Mouse (Mus musculus) CD4-positive, CD25-positive, alpha-beta regulatory T cell, adult 4 months (primary cell): ENCODE results near the gene Eif4g1. TPM values are rescaled to one million over a fixed set of nuclear protein-coding genes. Genes with fewer than 3 reads are reported as not detected.
"Not testable (repeated sequence)": the region's sequence is repeated elsewhere in the genome, so short reads cannot be mapped to it uniquely, and the experiment has no call there.

ENCODE experiments used
- ATAC-seq: one replicate; pipeline ENCODE4 v1.8.0; 2017
- polyA plus RNA-seq, 2 experiments: library from polyadenylated mRNA; unstranded; fragments of 100-300 nt; shearing (Covaris generic); gene quantifications; one replicate each; pipeline ENCODE4 v1.2.1; 2017

Eif4g1 gene
- polyA plus RNA-seq: 10 to 100 TPM; 56.0 to 66.6 TPM

- not testable (repeated sequence) for ATAC-seq
These were observed at the start of gene Eif4g1 for GRCm38 (mm10) chr16:20668013-20668412. Gene Eif4g1, plus strand, starts transcription at chr16:20668313.

- ATAC-seq: no peak
These were observed 48.3 kb upstream of the Eif4g1 start for GRCm38 (mm10) chr16:20619541-20620398.

DNA sequence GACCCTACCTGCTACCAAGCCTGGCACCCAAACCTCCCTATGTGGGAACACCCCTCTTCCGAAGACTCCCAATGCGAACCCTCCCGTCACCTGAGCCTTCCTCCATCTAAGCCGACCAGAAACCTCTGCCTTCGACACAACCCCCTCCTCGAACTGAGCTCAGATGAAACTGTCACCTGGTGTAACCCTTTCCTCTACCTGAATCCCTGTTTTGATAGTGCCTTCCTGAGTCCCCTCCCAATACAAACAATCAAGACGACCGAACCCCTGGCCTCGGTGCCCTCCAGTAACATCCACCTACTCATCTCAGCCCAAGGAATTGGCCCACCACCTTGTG is 47.7 kb upstream of the Eif4g1 start:
- ATAC-seq: peak; percentile 4

GRCm38 (mm10) chr16:20620751-20621190 is 47.3 kb upstream of the Eif4g1 start:
- peak; percentile 7 for ATAC-seq

GRCm38 (mm10) chr16:20621191-20621990 is 46.7 kb upstream of the Eif4g1 start, which contains the start of gene Camk2n2:
Gene Camk2n2, minus strand, starts transcription at chr16:20621287.
- peak; percentile 55 for ATAC-seq

DNA sequence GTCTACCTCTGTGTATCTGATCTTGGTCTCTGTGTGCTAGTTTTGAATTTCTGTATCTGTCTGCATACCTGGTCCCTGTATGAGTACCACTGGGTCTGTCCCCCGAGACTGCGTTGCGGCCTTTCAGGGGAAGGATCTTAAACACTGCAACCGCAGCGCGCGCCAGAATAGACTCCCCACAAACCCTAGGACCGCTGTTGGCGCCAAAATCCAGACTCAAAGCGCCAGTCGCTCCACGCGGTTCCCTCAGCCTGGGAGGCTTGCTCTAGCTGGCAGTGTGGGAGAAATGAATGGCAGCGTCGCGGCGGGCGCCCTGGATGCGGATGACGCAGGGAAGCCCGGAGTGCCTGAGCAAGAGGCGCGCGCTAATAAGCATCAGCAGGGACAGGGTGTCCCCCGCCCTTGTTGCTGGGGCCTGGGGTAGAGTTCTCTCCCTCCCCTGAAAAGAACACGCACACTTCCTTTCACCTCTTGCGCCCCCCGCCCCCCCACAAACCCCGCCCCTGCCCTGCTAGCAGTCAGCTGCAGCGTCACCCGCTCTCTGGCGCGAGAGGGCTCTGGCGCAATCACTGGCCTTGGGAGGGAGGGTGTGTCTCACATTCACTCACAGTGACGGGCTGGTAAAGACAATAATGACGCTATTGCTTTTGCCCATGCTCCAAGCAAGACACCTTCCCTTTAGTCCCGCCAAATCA is 46.0 kb upstream of the Eif4g1 start:
- ATAC-seq: peak; percentile 28

GRCm38 (mm10) chr16:20623211-20623610 is 44.9 kb upstream of the Eif4g1 start:
- ATAC-seq: no peak

DNA sequence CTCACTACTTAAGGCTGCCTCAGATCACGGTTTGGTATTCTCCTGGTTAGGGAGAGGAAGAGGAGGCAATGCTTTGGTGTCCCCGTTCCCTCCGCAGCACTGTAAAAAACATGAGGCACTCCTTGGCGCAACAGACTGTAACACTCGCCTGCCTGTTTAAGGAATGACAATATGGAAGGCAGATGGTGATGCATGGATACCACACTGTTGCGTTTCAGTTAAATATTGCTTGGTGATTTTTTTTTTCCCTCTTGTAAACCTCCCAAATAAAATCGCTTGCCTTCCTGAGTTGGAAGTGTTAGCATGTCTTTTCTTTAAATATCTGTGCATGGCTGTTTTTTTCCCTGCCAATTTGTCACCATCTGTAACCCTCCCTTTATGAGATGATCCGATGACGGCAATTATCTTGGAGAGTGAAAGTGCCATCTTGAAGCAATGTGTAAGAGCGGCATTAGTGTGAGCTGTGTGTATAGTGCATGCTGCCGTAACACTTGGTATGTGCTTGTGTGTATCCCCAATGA is 39.2 kb upstream of the Eif4g1 start:
- ATAC-seq: no peak

DNA sequence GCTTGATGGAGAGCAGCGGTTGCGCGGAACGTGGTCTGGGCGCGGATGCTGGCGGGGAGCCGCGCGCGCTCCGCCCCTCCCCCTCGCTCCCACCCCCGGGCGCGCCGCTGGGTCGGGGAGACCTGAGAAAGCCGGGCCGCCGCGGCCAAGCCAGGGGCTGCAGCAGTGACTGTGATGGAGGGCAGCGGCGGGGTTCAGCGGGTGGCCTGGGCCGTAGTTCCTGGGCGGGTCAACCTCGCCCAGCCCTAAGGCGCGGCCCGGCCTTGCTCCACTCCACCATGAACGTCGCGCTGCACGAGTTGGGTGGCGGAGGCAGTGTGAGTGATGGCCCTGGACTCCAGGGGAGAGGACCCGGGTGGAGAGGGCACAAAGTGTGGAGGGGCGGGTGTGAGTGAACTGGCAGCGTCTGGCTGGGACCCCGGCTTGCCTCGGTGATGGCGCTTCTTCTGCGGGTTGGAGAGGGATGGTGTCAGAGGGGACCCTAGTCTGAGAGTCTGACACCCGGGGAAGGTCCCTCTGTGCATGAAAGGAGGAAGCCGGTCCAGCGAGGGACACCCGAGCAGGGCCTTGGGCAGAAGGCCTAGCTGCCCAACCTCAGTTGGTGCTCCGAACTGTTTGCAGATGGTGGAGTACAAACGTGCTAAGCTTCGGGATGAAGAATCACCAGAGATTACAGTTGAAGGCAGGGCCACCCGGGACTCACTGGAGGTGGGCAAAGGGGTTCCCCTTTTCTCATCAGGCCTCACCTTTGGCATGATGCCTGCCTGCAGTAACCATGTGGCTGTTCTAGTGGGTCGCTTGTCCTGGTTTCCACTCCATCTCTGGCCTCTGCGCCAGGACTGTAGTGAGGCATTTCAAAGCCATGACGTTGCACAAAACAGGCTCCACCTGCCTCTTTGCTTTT is 38.1 kb upstream of the Eif4g1 start, which contains the start of gene Ece2:
TSS of gene Ece2 (plus strand) at position 98 of the 904 bp plus-strand sequence.
- ATAC-seq: no peak

DNA sequence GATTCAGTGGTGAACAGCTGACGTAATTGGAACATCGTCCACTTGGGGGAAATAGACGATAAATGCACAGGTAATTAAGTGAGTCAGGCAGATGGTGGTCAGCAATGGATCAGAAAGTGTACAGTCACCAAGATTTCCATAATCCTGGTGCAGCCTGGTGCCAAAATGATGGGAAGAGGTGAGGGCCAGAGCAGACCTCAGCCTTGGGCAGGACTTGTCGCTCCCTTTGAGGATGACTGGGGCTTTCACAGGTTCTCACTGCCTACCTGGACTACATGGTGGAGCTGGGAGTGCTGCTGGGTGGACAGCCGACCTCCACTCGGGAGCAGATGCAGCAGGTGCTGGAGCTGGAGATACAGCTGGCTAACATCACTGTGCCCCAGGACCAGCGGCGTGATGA is 30.7 kb upstream of the Eif4g1 start:
- no peak for ATAC-seq

DNA sequence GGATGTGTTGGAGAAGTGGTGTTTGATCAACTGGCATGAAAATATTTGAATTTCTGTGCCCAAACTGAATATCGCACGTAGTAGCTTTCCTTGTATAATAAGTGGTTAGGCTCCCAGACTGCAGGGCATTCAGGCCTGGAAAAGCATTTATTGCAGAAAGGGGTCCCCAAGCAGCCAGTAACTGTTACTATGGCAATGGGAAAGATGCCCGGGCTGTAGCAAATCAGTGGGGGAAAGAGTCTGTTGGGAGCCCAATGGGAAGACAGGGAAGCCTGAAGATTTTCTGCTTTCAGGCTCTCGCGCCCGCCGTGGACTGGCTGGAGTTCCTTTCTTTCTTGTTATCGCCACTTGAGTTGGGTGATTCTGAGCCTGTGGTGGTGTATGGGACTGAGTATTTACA is 29.7 kb upstream of the Eif4g1 start:
- no peak for ATAC-seq

GRCm38 (mm10) chr16:20642161-20642560 is 26.0 kb upstream of the Eif4g1 start:
- peak; percentile 74 for ATAC-seq

DNA sequence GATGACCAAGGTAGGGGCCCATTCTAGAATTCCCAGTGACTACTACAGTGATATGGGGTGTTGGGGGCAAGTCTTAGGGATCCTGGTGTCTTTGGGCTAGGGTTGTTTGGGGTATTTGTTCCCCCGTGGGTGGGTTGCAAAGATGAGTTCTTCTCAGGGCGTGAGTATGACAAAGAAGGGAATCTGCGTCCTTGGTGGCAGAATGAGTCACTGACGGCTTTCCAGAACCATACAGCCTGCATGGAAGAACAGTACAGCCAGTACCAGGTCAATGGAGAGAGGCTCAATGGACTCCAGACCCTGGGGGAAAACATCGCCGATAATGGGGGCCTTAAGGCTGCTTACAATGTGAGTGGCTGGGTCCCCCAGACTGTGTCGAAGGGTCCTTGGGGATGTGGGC is 24.2 kb upstream of the Eif4g1 start:
- no peak for ATAC-seq

- peak; percentile 97 for ATAC-seq
These were observed 16.8 kb upstream of the Eif4g1 start, which contains the start of gene Psmd2 for GRCm38 (mm10) chr16:20651076-20651946. Gene Psmd2, plus strand, starts transcription at chr16:20651652.

GRCm38 (mm10) chr16:20651947-20652310 is 16.2 kb upstream of the Eif4g1 start:
- no peak for ATAC-seq

GRCm38 (mm10) chr16:20653315-20653714 is 14.8 kb upstream of the Eif4g1 start:
- ATAC-seq: no peak

GRCm38 (mm10) chr16:20657661-20658060 is 10.5 kb upstream of the Eif4g1 start:
- no peak for ATAC-seq

- no peak for ATAC-seq
These were observed 2.2 kb downstream of the Eif4g1 start for GRCm38 (mm10) chr16:20670291-20670690.

DNA sequence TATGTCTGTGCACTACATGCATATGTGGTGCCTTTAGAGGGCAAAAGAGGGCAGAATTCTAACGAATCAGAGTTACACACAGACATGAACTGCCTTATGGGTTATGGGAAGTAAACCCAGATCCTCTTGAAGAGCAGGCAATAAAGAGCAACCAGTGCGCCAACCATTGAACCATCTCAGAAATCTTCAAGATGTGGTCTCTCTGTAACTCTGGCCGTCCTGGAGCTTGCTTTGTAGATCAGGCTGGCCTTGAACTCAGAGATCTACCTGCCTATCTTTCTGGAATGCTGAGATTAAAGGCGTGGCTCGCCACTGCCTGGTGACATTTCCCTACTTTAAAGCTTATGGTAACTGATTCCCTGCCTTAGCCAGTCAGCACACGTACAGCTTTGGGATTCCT is 3.8 kb downstream of the Eif4g1 start:
- peak; percentile 15 for ATAC-seq

DNA sequence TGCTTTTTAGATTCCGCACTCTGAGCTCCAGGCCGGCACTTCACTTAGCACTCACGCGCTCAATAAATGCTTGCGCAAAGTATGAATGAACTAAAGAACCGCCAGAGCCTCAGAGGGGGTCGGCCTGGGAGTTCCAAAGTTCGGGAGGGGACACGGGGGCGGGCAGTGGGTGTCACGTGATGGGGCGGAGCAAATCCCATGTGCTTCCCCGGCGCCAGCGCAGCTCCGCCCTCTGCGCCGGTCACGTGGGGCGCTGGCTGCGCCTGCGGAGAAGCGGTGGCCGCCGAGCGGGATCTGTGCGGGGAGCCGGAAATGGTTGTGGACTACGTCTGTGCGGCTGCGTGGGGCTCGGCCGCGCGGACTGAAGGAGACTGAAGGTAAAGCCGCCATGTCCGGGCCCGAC is 4.4 kb downstream of the Eif4g1 start:
- peak; percentile 90 for ATAC-seq
